Mouse (Mus musculus) spleen, postnatal 14 days (tissue): ENCODE results near the gene P2ry13.

ENCODE experiments used
- DNase-seq, 2 experiments: peaks; one replicate each; pipeline ENCODE4 v3.0.0; 2021 to 2022; ENCODE audit warnings: low spot score in 2 of 2

The P2ry13 gene

GRCm38 (mm10) chr3:59210727-59211126, at the start of gene P2ry13:
Gene P2ry13, minus strand, starts transcription at chr3:59210882.
- no peak for DNase-seq

GRCm38 (mm10) chr3:59257740-59258664, 47.3 kb upstream of the P2ry13 start:
- peak; percentile 22 to 34 for DNase-seq

- no peak for DNase-seq
Measured at GRCm38 (mm10) chr3:59250454-59250853, 39.8 kb upstream of the P2ry13 start.

GRCm38 (mm10) chr3:59248031-59248430, 37.3 kb upstream of the P2ry13 start:
- no peak for DNase-seq

GRCm38 (mm10) chr3:59243384-59243783, 32.7 kb upstream of the P2ry13 start:
- DNase-seq = no peak

GRCm38 (mm10) chr3:59234878-59235277, 24.2 kb upstream of the P2ry13 start:
- no peak for DNase-seq

GRCm38 (mm10) chr3:59230912-59231311, 20.2 kb upstream of the P2ry13 start:
- DNase-seq = no peak

GRCm38 (mm10) chr3:59228730-59229551, 18.3 kb upstream of the P2ry13 start:
- no peak for DNase-seq

- DNase-seq = no peak
Measured at GRCm38 (mm10) chr3:59227696-59228095, 17.0 kb upstream of the P2ry13 start.

- no peak for DNase-seq
Measured at GRCm38 (mm10) chr3:59225411-59225810, 14.7 kb upstream of the P2ry13 start.

- no peak for DNase-seq
Measured at GRCm38 (mm10) chr3:59222303-59222702, 11.6 kb upstream of the P2ry13 start.

- DNase-seq = no peak
Measured at GRCm38 (mm10) chr3:59219326-59219725, 8.6 kb upstream of the P2ry13 start.

GRCm38 (mm10) chr3:59217211-59217610, 6.5 kb upstream of the P2ry13 start:
- DNase-seq = no peak

- no peak for DNase-seq
Measured at GRCm38 (mm10) chr3:59212404-59212803, 1.7 kb upstream of the P2ry13 start.

- DNase-seq = no peak
Measured at GRCm38 (mm10) chr3:59211784-59212183, 1.1 kb upstream of the P2ry13 start.

GRCm38 (mm10) chr3:59210089-59210488, 593 bp downstream of the P2ry13 start:
- DNase-seq = no peak

- no peak for DNase-seq
Measured at GRCm38 (mm10) chr3:59208650-59209548, 1.8 kb downstream of the P2ry13 start.

GRCm38 (mm10) chr3:59205941-59206340, 4.7 kb downstream of the P2ry13 start:
- no peak for DNase-seq

- no peak for DNase-seq
Measured at GRCm38 (mm10) chr3:59204719-59205503, 5.8 kb downstream of the P2ry13 start.

GRCm38 (mm10) chr3:59203802-59204520, 6.7 kb downstream of the P2ry13 start:
- no peak for DNase-seq
